Mouse (Mus musculus): ENCODE data around the gene Dedd2.

GRCm38 (mm10) chr7:25174343-25174742 lies 46.1 kb downstream of the Dedd2 start:
- TF ChIP-seq CTCF (IDR thresholded peaks at IDR 0.05; ENCODE audit: borderline replicate concordance, insufficient read depth, low read length): no peak
- TF ChIP-seq POLR2A (IDR thresholded peaks at IDR 0.05; ENCODE audit: low read depth, low read length): no peak

Data from embryonic fibroblast, embryonic 13.5 days (primary cell).